Mouse (Mus musculus): ENCODE results near the gene Plekhg1. TPM values are rescaled to one million over a fixed set of nuclear protein-coding genes. Genes with fewer than 3 reads are reported as not detected.
A peak's percentile ranks its signal among the peaks of the same experiment; 100 is the strongest.

The Plekhg1 gene
- total RNA-seq, 2 experiments from 2014 or later: 5.0 to 5.3 TPM

DNA sequence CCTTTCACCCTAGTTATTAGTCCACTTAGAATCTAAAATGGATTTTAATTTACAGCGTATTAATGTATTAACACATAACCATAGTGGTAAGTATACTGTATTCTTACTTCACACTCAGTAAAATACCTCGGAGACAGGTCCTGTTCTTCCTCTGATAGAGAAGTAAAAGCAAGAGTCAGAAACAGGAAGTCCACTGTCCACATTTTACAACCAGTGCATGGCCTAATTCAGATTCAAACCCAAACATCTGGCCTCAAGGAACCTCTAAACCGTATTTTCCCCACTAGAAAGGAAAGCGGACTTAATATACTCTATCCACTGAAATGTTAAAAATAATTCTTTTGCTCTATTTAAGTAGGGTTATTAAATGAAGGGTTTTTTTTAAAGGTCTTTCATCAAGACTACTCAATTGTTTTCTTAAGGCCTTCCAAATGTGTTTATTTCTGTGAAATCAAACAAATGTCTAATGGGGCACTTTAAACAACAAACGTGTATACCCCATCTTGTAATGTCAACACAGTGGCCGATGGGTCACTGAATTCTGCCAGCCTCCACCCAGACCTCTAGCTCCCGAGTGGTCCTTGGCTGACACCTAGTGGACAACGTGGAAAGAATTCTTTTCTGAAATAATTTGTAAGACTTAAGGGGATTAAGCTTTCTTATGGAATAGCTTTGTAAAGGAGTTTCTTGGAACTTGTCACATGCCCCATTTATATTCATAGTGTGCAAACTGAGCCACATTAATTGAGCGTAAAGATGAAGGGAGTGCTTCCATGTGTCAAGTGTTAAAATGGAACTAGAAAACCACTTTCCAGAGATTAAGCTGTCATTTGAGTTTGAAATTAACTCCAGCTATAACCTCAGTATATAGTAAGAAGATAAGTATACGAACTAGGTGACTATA is 203.6 kb downstream of the Plekhg1 start:
- peak; percentile 67 to 69 for DNase-seq (ENCODE audit: low spot score in 2 of 2)

DNA sequence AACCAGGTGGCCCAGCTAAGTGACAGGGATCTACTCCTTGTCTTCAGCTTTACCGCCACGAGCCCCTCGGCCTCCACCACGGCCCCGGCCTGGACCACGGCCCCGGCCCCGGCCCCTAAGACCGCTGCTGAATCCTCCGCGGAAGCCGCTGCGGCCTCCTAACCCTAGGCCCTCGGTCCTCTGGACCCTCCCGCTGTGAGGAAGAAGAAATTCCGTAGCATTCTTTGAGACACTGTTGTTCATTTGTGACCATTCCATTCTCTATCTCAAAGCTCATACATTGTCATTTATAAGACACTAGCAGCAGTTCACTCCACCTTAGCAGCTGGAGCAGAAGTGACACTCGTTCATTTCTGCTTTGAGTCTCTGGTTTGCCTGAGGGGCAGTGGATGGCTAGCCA is 206.7 kb downstream of the Plekhg1 start:
- no peak for DNase-seq (ENCODE audit: low spot score in 2 of 2)

DNA sequence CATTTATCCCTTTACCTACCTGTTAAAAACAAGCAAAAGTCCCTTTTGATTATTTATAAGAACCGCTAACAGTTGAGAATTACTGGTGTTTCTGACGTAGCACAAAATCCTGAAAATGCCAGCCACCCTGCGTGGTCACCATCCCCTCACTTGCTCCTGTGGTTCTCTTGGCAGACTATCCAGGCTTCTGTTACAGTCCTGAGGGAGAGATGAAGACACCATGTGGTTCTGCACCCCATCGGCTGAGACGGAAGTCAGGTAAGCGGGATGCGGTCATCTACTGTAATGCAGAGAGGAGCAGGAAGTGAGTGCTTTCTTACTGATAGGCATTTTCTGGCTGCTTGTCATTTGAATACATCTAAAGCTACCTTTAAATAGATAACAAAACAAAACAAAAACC is 207.2 kb downstream of the Plekhg1 start:
- no peak for DNase-seq (ENCODE audit: low spot score in 2 of 2)

DNA sequence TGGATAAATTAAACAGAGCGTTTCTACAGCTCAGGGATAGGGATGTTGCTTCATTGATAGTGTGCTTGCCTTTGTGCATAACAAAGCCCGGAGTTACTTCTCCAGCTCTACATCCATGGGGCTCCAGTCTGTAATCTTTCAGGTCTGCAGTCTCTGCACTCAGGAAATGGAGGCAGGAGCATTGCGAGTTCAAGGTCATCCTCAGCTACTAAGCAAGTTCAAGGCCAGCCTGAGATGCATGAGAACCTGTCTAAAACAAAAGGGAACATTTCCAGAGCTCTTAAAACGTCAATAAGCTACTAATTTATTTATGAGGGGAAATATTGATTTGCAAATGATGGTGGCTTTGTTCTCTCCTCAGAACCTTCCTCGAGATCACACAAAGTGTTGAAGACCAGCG is 209.1 kb downstream of the Plekhg1 start:
- DNase-seq (ENCODE audit: low spot score in 2 of 2): no peak

DNA sequence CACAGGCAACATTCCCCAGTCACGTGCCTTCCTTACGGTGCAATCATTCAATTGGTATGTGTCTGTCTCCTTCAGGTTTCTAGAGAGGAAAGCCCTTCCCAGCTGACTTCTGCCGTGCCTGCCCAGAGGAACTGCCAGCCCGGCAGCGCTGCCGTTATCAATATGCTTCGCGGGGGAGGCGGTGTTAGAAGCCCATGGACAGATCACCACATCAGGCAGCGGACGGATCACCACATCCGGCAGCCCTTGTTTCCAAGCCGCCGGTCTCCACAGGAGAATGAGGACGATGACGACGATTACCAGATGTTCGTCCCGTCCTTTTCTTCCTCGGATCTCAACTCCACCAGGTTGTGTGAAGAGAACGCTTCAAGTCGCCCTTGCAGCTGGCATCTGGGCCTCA is 216.3 kb downstream of the Plekhg1 start:
- DNase-seq (ENCODE audit: low spot score in 2 of 2): no peak

DNA sequence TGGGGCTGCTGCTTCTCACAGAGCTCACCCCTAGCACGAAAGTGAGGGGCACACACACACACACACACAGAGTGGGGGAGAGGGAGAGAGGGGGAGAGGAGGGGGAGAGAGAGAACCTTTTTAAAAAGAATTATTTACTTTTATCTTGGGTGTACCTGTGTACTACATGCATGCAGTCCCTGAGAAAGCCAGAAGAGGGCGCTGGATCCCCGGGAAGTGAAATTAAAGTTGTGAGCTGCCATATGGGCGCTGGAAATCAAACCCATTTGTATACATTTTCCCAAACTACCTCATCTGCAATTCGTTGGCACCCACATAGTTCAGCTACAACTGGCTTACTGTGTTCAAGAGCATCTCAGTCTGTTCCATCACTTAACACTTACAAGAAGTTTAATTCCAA is 218.4 kb downstream of the Plekhg1 start:
- DNase-seq (ENCODE audit: low spot score in 2 of 2): no peak

DNA sequence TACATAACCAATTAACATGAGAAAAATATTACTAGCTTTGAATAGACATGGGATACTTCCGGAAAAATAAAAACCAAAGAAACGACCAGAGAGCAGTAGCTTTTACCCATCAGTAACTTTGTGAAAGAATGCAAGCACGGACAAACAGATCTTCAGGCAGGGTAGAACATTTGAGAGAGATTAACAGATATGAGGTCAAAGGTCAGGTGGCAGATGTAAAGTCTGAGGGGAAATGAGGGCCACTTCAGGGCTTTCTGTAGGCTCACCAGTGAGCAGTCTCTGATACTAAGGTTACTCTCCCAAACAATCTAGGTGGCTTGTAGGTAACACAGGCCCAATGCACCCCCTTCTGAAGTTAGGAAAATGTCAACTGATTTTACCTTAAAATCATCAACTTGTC is 228.9 kb downstream of the Plekhg1 start:
- DNase-seq (ENCODE audit: low spot score in 2 of 2): no peak

DNA sequence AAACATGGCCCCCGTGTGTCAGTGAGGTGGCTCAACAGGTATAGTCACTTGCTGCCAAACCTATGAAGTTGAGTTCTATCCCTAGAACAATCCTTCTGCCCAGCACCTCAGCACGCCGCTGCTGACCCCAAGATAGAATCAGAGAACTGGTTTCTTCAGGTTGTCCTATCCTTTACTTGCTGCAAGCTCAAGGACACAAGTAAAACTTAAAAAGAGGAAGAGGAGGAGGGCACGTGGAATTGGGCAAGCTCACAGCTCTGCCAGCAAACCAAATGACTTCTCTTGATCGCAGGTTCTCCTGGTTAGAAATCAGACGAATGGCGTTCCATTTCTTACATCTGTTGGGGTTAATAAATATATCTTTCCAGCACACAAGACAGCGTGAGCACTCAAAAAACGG is 232.1 kb downstream of the Plekhg1 start:
- no peak for DNase-seq (ENCODE audit: low spot score in 2 of 2)

DNA sequence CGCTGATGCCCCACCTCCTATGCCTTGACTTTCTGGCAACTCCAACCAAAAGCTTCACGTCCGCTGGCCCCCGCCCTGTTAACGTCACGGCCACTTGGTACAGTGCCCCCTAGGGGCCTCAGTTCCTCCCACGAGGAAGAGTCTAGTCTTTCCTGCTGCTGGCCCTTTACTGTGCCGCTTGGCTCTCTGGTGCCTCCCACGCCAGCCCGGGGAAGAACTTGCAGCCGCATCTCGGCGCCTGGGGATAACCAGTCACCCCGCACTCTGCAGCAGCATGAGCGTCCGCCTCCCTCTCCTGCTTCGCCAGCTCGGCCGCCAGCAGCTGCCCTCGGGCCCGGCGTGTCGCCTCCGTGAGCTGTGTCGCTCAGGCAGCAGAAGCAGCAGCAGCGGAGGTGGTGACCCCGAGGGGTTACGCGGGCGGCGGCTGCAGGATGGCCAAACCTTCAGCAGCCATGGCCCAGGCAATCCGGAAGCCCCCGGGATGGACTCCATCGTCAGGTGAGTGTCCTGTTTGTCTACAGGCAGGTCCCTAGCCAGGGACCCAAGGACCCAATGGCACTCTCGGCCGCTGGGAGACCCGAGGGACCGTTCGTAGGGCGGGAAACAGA is 232.9 kb downstream of the Plekhg1 start, which contains the start of gene Mthfd1l:
Gene Mthfd1l (plus strand): TSS at position 138 of the 608 bp plus-strand sequence.
- DNase-seq (ENCODE audit: low spot score in 2 of 2): peak; percentile 74 to 75

DNA sequence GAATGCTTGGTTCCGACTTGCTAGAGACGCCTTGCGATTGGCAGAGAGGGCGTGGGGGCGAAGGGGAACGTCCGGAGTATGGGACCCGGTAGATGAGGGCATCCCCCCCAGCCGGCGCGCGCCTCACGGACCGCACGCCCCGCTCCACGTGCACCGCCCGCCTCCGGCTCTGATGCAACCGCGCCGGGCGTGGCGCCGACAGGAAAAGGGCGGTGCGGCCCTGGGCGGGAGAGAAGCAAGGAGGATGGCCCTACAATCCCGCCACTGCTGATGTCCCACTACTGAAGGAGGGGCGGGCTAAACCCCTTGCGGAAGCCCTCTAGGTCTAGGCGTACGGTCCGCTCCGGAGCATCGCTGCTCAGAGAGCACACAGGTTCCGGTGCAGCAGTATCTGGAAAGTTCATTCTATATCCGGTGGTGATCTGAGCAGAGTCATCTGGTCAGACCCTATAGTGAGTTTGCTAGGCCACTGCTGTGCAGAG is 233.5 kb downstream of the Plekhg1 start:
- DNase-seq (ENCODE audit: low spot score in 2 of 2): peak; percentile 90 to 91

DNA sequence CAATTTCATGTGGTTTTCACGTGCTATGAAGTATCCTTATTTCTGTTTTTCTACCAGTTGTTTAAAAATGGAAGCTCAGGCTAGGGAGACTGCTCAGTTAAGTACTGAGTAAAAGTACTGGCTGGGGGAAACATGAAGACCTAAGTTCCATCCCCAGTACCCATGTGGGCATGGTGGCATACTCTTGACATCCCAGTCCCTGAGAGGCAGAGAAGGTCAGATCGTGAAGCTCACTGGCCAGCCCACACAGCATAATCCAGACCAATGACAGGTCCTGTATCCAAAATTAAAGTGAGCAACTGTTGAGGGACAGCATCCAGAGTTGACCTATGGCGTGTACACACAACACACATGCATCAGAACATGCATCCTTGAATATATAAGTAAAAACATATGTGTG is 234.2 kb downstream of the Plekhg1 start:
- no peak for DNase-seq (ENCODE audit: low spot score in 2 of 2)

DNA sequence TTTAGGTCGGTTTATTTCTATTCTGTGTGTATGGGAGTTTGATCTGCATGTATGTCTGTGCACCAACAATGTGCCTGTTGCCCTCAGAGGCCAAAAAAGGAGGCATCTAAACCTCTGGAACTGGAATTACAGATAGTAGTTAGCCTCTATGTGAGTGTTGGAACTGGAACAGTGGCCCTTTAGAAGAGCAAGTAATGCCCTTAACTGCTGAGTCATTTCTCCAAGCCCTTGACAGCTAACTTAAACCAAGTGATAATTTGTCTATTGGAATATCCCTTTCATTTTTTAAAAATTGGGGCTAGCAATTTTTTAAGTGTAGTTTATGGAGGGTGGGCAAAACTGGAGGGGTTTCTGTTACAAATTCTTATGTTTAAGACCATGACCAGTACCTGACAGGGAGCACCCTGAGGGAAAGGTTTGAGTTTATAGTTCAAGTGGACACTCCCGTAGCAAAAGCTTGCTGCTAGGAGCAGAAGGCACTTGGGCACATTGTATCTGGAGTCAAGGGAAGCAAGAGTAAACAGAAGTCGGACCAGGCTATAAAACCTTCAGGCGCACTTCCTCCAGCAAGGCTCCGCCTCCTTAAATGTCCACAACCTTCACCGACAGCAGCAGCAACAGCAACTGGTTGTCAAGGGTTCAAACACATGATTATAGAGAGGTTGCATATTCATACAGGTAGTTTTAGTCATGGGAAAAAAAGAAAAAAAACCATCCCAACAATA is 235.9 kb downstream of the Plekhg1 start:
- DNase-seq (ENCODE audit: low spot score in 2 of 2): no peak

DNA sequence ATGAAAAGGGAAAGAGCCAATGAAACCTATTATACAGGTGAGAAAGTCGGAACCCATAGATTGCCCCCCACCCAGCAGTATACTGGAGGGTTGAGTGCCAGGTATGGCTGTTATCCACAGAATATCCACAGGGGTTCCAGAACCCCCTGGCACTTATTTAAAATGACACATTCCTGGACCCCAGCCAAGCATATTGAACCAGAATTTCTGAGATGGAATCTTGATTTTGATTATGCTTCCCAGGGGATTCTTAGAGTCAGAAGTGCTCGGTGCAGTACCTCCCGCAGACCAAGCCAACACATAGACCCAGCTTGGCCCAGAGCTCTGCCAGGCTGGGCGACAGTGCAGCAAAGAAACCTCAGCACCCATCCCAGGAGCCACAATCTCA is 236.5 kb downstream of the Plekhg1 start:
- no peak for DNase-seq (ENCODE audit: low spot score in 2 of 2)

DNA sequence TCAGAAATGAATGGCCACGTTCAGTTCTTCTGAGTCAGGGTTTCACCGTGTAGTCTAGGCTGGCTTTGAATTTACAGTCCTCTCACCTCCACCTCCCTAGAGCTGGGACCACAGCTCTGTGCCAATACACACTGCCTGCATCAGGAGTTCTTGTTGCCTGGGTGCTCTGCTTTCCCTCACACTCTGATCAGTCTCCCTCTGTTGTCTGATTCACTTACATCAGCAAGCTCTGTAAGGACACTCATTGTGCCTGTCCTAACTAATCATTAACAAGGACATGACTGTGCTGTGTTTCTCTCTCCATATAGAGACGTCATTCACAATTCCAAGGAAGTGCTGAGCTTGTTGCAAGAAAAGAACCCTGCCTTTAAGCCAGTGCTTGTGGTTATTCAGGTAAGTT is 238.2 kb downstream of the Plekhg1 start:
- no peak for DNase-seq (ENCODE audit: low spot score in 2 of 2)

DNA sequence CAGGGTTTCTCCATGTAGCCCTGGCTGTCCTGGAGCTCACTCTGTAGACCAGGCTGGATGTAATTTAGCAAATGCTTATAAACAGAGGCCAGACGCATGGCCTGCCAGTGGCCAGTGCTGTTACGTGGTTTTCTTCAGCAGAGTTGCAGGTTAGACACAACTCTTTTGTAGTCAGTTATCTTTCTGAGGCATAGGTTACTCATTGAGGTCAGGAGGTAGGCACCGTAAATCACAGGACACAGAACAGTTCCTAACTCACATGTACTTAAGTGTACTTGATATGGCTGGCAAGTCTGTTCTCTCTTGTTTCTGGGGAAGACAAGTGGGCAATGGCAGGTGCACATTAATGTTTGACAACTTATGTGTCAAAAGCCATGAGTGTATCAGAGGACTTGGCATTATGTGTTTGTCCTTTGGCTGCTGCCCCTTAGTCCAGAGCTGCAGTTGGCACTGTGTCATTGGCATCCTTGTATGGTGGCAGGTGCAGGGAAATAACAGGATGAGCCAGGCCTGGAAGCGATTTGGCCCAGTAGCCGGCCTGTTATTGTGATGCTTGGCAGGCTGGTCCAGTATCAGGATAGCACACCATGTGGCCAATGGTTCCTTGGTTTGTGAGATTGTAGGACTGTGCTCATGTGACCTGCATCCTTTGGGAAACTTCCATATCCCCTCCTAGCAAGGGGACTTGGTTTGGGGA is 238.8 kb downstream of the Plekhg1 start:
- no peak for DNase-seq (ENCODE audit: low spot score in 2 of 2)

DNA sequence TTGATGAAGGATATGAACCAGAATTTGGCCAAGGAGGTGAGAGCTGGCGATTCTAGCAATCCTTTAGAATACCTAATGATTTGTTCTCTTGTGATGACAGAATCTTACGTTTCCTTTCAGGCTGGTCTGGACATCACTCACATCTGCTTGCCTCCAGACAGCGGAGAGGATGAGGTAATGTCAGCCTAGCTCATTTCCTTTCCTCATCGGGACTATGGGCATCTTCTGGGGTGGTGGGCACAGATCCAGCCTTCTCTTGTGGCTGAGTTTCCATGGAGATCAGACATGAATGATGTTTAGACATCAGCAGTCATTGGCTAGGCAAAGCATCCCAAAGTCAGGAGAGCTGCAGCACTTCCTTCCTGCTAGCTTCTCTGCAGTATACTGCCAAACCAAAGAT is 240.1 kb downstream of the Plekhg1 start:
- no peak for DNase-seq (ENCODE audit: low spot score in 2 of 2)

DNA sequence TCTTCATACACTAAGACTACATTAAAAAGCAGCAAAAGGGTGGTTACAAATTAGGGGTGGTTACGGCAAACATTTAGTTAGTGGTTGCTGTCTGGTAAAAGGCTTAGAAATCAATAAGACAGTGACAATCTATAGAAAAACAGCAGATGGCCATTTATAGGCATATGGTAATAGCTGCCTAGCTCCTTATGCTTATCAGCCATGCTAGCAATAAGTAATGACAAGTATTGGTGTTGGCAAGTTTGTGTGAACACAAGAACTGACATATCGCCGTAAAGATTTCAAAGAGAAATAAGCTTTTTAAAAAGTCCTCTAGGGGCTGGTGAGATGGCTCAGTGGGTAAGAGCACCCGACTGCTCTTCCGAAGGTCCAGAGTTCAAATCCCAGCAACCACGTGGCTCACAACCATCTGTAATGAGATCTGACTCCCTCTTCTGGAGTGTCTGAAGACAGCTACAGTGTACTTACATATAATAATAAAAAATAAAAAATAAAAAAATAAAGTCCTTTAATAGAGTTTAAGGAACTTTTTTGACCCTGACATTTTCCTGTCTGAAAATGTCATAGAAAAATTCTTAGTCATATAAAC is 250.2 kb downstream of the Plekhg1 start:
- no peak for DNase-seq (ENCODE audit: low spot score in 2 of 2)

DNA sequence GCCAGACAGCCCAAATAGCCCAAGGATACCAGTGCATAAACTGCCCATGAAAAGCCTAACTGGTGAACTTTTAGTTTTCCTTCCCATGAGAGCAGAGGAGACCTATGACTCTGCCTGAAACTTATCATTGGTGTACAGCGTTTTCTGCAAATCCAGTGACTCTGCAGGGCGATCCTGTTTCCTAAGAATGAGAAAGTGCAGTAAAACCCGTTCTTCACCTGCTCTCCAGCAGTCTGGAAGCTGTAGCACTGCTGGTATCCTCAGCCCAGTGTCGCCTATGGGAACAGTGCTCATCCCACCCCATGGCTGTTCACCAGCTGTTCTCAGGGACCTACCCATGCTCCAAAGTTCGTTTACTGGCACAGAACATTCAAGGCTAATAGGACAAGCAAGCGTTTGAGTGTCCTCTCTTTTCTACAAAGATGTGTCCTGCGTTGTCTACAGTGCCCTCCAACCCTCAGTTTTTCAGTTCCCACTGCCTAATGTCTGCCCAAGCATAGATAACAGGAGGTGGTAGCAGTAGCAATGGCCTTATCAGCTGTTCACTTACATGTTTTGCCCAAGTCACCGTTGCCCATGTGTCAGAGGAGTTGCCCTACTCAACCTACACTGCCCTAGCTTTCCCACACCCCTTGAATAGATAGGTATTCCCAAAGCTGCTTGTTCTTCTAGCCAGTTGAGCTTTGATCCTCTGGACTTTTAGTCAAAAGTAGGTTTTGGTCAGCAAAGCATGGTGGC is 253.4 kb downstream of the Plekhg1 start:
- no peak for DNase-seq (ENCODE audit: low spot score in 2 of 2)

DNA sequence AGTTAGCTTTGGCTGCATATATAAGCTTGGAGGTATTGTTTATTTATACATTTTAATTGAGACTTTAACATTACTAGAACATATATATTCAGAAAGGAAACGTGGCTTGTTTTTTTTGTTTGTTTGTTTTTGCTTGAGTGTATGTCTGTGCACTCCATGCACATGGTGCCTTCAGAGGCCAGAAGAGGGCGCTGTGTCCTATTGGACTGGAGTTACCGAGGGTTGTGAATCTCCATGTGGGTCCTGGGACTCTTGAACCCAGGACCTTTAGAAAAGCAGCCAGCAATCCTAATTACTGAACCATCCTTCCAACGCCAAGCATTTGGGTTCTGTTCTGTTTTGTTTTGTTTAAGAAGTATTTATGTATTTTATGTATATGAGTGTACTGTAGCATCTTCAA is 255.1 kb downstream of the Plekhg1 start:
- no peak for DNase-seq (ENCODE audit: low spot score in 2 of 2)

Measured in adrenal gland, adult 18-20 months (tissue).